Mouse (Mus musculus) naive thymus-derived CD4-positive, alpha-beta T cell, adult 5 months (primary cell): ENCODE data around the gene Aamdc. TPM values are rescaled to one million over a fixed set of nuclear protein-coding genes. Genes with fewer than 3 reads are reported as not detected.

Experiments
- polyA plus RNA-seq: library from polyadenylated mRNA; unstranded; fragments of 100-300 nt; shearing (Covaris generic); gene quantifications from one replicate; pipeline ENCODE4 v1.2.1, GENCODE M21; 2017

Aamdc gene
- polyA plus RNA-seq = 20.8 TPM

GRCm38 (mm10) chr7:97579067-97579975 lies at the start of gene Aamdc, which contains the start of gene Rsf1:
Gene Aamdc (minus strand): TSS chr7:97579497.
Gene Rsf1 (plus strand): TSS chr7:97579889.

Other genes with a start within 250 kb of the Aamdc start
- gene Usp35, start 247.5 kb downstream of the Aamdc start, polyA plus RNA-seq = 2.9 TPM
- gene Kctd21, start 247.2 kb downstream of the Aamdc start, polyA plus RNA-seq = 0.27 TPM
- gene Alg8, start 207.9 kb downstream of the Aamdc start, polyA plus RNA-seq = 8.0 TPM
- 76.4 TPM for gene Ndufc2, start 179.5 kb downstream of the Aamdc start, polyA plus RNA-seq
- not detected for gene Thrsp, start 161.8 kb downstream of the Aamdc start, polyA plus RNA-seq
- not detected for gene Kctd14, start 128.2 kb downstream of the Aamdc start, polyA plus RNA-seq
- gene Ints4, start 98.5 kb downstream of the Aamdc start, polyA plus RNA-seq = 35.2 TPM
- 67.5 TPM for gene Rsf1, start 392 bp upstream of the Aamdc start, polyA plus RNA-seq
- gene Clns1a, start 117.1 kb upstream of the Aamdc start, polyA plus RNA-seq = 90.7 TPM
- 2.7 TPM for gene Aqp11, start 158.8 kb upstream of the Aamdc start, polyA plus RNA-seq
- 9.6 TPM for gene Pak1, start 209.0 kb upstream of the Aamdc start, polyA plus RNA-seq